Mouse (Mus musculus): ENCODE measurements around the gene Cdc6.
"Not testable (repeated sequence)": the region's sequence is repeated elsewhere in the genome, so short reads cannot be mapped to it uniquely, and the experiment has no call there.

Gene Cdc6

GRCm38 (mm10) chr11:98909654-98910053 lies 2.1 kb downstream of the Cdc6 start:
- no peak for DNase-seq (ENCODE audit: low read depth)

GRCm38 (mm10) chr11:98910415-98910814 lies 2.8 kb downstream of the Cdc6 start:
- DNase-seq (ENCODE audit: low read depth) = no peak

- DNase-seq (ENCODE audit: low read depth) = no peak
These were observed 3.9 kb downstream of the Cdc6 start for GRCm38 (mm10) chr11:98911498-98911897.

- no peak for DNase-seq (ENCODE audit: low read depth)
These were observed 6.6 kb downstream of the Cdc6 start for GRCm38 (mm10) chr11:98914196-98914595.

- not testable (repeated sequence) for DNase-seq (ENCODE audit: low read depth)
These were observed 8.8 kb downstream of the Cdc6 start for GRCm38 (mm10) chr11:98916376-98916775.

- no peak for DNase-seq (ENCODE audit: low read depth)
These were observed 9.9 kb downstream of the Cdc6 start for GRCm38 (mm10) chr11:98917428-98918005.

DNA sequence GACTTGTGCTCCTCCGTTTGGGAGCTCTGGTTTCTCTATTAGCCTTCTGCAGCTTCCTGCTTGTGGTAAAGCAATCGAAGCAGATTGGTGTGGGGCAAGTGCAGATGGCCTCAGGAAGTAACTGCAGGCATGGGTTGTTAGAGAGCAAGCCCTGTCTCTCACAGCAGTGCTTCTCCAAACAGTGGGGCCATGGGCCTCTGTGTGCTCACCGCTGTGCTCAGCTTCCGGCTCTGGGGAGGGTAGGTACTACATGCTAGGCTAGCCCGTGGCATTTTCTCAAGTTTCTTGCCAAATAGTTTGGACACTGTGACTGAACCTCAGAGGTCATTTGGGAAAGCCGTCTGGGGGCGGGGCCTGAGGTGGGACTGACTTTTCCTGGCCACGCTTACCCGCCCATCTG lies 10.6 kb downstream of the Cdc6 start:
- DNase-seq (ENCODE audit: low read depth) = no peak

DNA sequence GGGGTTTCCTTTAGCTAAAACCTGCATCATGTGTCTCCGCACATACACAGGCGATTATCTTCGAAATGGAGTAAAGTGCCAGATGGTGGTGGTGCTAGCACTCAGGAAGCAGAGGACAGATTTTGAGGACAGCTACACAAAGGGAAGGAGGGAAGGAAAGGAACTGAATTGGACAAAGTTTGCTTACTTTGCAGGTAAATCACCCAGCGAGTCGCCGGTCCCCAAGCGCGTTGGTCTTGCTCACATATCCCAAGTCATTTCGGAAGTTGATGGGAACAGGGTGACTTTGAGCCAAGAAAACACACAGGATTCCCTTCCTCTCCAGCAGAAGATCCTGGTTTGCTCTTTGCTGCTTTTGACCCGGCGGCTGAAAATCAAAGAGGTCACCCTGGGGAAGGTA lies 11.4 kb downstream of the Cdc6 start:
- DNase-seq (ENCODE audit: low read depth) = no peak

GRCm38 (mm10) chr11:98921813-98922212 lies 14.2 kb downstream of the Cdc6 start:
- not testable (repeated sequence) for DNase-seq (ENCODE audit: low read depth)

GRCm38 (mm10) chr11:98922307-98922706 lies 14.7 kb downstream of the Cdc6 start:
- not testable (repeated sequence) for DNase-seq (ENCODE audit: low read depth)

GRCm38 (mm10) chr11:98922851-98923711 lies 15.5 kb downstream of the Cdc6 start:
- not testable (repeated sequence) for DNase-seq (ENCODE audit: low read depth)

- no peak for DNase-seq (ENCODE audit: low read depth)
These were observed 17.1 kb downstream of the Cdc6 start for GRCm38 (mm10) chr11:98924633-98925175.

DNA sequence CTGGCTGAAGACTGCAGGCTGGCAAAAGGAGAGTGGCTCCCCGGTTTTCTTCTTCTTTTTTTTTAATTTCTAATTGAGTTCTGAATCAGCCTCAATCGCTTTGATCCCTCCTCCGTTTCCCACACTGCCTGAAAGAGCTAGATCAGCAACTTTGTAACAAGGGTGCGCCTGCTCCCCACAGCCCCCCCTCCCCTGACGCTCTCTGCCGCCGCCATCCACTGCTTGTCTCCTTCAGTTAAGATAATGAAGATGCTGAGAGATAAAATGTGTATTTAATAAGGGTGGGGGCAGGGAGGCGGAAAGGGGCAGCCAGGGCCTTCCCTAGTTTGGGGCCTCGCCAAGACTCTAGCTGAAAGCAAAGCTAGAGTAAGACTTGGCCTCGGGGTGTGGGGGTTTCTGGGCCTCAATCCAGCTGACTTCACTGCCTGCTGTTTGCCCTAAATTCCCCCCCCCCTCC lies 17.7 kb downstream of the Cdc6 start:
- DNase-seq (ENCODE audit: low read depth) = no peak

DNA sequence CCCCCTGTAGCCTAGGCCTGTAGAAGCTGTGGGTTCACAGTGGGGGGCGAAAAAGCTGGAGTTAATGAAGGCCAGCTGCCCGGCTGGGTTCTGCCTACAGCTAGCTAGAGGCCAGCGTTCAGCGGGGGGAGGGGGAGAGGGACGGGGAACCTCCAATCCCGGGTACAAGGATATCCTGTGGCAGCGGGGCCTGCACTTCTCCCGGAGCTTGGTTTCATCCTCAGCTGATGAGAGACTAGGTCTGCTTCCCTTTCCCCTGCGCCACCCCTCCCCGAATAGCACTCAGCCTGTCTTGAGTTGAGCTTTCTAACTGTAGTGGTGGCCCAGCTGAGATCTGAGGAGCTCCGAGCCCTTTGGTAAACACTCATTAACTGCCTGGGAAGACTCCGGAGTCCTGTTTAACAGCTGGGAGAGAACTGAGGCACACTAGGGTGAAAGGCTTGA lies 18.3 kb downstream of the Cdc6 start:
- no peak for DNase-seq (ENCODE audit: low read depth)

DNA sequence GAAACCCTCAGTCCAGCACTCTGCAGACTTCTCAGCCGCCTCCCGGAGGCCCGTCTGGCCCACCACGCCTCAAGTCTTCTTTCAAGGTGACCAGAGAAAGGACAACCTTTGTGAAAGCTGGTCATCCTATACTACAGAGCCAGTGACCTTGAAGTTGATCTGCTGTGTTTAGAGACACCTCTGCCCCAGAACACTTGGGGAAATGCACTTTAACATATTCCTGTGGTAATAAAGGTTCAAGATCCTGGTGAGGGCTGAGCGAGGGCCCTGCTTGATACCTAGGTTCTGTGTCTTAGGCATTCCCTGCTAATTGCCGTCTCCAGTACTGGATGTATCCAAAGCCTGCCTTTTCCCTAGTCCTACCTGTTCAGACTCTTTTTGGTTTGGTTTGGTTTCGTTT lies 19.0 kb downstream of the Cdc6 start:
- DNase-seq (ENCODE audit: low read depth) = no peak

DNA sequence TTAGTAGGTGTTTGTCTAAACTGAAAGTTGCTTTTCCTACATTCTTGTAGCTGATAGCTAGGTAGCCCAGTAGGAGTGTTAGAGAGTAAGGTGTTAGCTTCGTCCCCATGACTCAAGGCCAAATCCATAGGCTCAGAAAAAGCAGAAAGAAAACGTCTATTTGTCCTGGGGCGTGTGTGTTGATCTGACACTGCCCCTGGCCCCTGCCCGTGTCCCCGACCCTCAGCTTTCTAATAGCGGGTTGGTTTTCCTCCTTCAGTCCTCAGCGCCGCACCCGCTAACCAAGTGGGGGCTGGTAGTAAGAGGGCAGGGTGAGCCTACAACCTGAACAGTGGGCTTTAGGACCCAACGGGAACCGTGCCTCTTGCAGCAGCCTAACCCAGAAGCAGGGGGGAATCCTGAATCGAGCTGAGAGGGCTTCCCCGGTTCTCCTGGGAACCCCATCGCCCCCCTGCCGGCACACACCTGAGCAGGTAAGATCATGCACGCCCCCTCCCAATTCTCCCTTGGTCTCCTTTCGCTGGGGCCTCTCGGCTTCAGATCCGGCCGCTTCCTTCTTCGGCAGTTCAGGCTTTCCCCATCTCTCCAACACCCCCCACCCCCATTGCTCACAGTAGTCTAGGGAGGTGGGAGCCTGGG lies 20.0 kb downstream of the Cdc6 start, which contains the start of gene Rara:
Gene Rara, plus strand, starts transcription at position 381 of the 639 bp plus-strand sequence.
- DNase-seq (ENCODE audit: low read depth) = no peak

- no peak for DNase-seq (ENCODE audit: low read depth)
These were observed 20.7 kb downstream of the Cdc6 start for GRCm38 (mm10) chr11:98928186-98928893.

DNA sequence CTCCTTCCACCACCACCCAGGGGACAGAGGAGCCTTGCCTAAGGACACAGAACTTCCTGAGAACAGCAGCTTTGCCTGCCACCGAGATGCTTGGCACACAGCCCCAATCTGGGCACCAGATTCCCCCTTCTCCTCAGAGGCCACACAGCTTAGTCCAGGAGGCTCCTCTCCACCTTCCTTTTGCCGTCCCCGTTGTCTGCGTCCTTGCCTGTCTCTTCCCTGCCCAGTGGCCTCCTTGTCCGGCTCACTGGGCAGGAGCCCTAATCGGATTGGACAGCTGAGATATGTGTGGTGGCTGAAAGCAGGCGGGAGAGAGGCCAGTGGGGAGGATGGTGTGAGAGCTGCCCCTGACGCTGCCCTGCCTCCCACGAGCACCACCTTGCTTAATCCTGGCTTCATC lies 21.9 kb downstream of the Cdc6 start:
- DNase-seq (ENCODE audit: low read depth) = no peak

GRCm38 (mm10) chr11:98930127-98930601 lies 22.6 kb downstream of the Cdc6 start:
- DNase-seq (ENCODE audit: low read depth) = no peak

- DNase-seq (ENCODE audit: low read depth) = no peak
These were observed 23.3 kb downstream of the Cdc6 start for GRCm38 (mm10) chr11:98930773-98931512.

Measured in fibroblast of lung, adult 2 months (primary cell).